Mouse (Mus musculus) embryo, embryonic 11 days (tissue): ENCODE data around the gene Cd163.

ENCODE experiments used
- DNase-seq: peaks from one replicate; pipeline ENCODE4 v3.0.0-alpha.2; 2015

Gene Cd163

GRCm38 (mm10) chr6:124364328-124364727 lies 59.9 kb downstream of the Cd163 start:
- DNase-seq, result no peak

GRCm38 (mm10) chr6:124373584-124374206 lies 69.2 kb downstream of the Cd163 start:
- no peak for DNase-seq

GRCm38 (mm10) chr6:124374683-124375082 lies 70.2 kb downstream of the Cd163 start:
- no peak for DNase-seq

GRCm38 (mm10) chr6:124375435-124375884 lies 71.0 kb downstream of the Cd163 start:
- DNase-seq, result no peak

GRCm38 (mm10) chr6:124376311-124376710 lies 71.9 kb downstream of the Cd163 start:
- no peak for DNase-seq

GRCm38 (mm10) chr6:124377494-124378255 lies 73.2 kb downstream of the Cd163 start:
- no peak for DNase-seq

GRCm38 (mm10) chr6:124379331-124379730 lies 74.9 kb downstream of the Cd163 start:
- peak; percentile 72 for DNase-seq
